Mouse (Mus musculus): ENCODE results near the gene Hydin. TPM values are rescaled to one million over a fixed set of nuclear protein-coding genes. Genes with fewer than 3 reads are reported as not detected.
A peak's percentile ranks its signal among the peaks of the same experiment; 100 is the strongest.
"Not testable (repeated sequence)": the region's sequence is repeated elsewhere in the genome, so short reads cannot be mapped to it uniquely, and the experiment has no call there.

Gene Hydin
- total and polyA plus RNA-seq, 3 experiments = 0.09 to 0.17 (median 0.10) TPM

- no peak for DNase-seq
Observed at GRCm38 (mm10) chr8:110522985-110523384, 256.2 kb downstream of the Hydin start.

GRCm38 (mm10) chr8:110525229-110525628 lies 258.5 kb downstream of the Hydin start:
- no peak for DNase-seq

GRCm38 (mm10) chr8:110530008-110530762 lies 263.4 kb downstream of the Hydin start:
- no peak for DNase-seq

- DNase-seq = peak; percentile 64
Observed at GRCm38 (mm10) chr8:110533781-110534180, 267.0 kb downstream of the Hydin start.

- no peak for DNase-seq
Observed at GRCm38 (mm10) chr8:110537849-110538248, 271.1 kb downstream of the Hydin start.

GRCm38 (mm10) chr8:110550343-110550742 lies 283.6 kb downstream of the Hydin start:
- DNase-seq = no peak

- DNase-seq = not testable (repeated sequence)
Observed at GRCm38 (mm10) chr8:110552111-110552510, 285.3 kb downstream of the Hydin start.

GRCm38 (mm10) chr8:110592641-110593040 lies 325.9 kb downstream of the Hydin start:
- DNase-seq = no peak

- DNase-seq = no peak
Observed at GRCm38 (mm10) chr8:110594164-110594563, 327.4 kb downstream of the Hydin start.

- DNase-seq = peak; percentile 33
Observed at GRCm38 (mm10) chr8:110604556-110604955, 337.8 kb downstream of the Hydin start.

GRCm38 (mm10) chr8:110605401-110606015 lies 338.7 kb downstream of the Hydin start:
- DNase-seq = no peak

- DNase-seq = no peak
Observed at GRCm38 (mm10) chr8:110615730-110616129, 349.0 kb downstream of the Hydin start.

- DNase-seq = no peak
Observed at GRCm38 (mm10) chr8:110617801-110618358, 351.1 kb downstream of the Hydin start.

- peak; percentile 98 for DNase-seq
Observed at GRCm38 (mm10) chr8:110618391-110619207, 351.8 kb downstream of the Hydin start, which contains the start of gene Vac14. Gene Vac14, plus strand, starts transcription at chr8:110618585.

GRCm38 (mm10) chr8:110619208-110619574 lies 352.4 kb downstream of the Hydin start:
- no peak for DNase-seq

- DNase-seq = no peak
Observed at GRCm38 (mm10) chr8:110619919-110620318, 353.1 kb downstream of the Hydin start.

- DNase-seq = no peak
Observed at GRCm38 (mm10) chr8:110626431-110626830, 359.7 kb downstream of the Hydin start.

GRCm38 (mm10) chr8:110629245-110630063 lies 362.7 kb downstream of the Hydin start:
- DNase-seq = peak; percentile 75

GRCm38 (mm10) chr8:110630079-110630478 lies 363.3 kb downstream of the Hydin start:
- no peak for DNase-seq

GRCm38 (mm10) chr8:110630571-110631071 lies 363.8 kb downstream of the Hydin start:
- DNase-seq = peak; percentile 42

GRCm38 (mm10) chr8:110631201-110631600 lies 364.4 kb downstream of the Hydin start:
- DNase-seq = no peak
